Mouse (Mus musculus) neural tube, embryonic 15.5 days (tissue): ENCODE data around the gene Trim16. TPM values are rescaled to one million over a fixed set of nuclear protein-coding genes. Genes with fewer than 3 reads are reported as not detected.

Source experiments
- ATAC-seq: fragments of 200-750 bp; cut with Nextera tagmentation; 2 replicates; pipeline ENCODE4 v1.8.0; 2017; ENCODE audit warnings: mild to moderate bottlenecking, moderate TSS enrichment, moderate library complexity; ENCODE audit not compliant: low FRiP score
- H3K27ac ChIP-seq: fragments of 300-500 bp; sonication (generic); replicated peaks from 2 replicates; pipeline ENCODE4 v1.5.1; 2015; ENCODE audit warnings: mild to moderate bottlenecking, inconsistent platforms
- H3K27me3 ChIP-seq: fragments of 300-500 bp; sonication (generic); replicated peaks from 2 replicates; pipeline ENCODE4 v1.6.1; 2015; ENCODE audit warnings: inconsistent platforms
- H3K36me3 ChIP-seq: fragments of 300-500 bp; sonication (generic); 2 replicates; pipeline ENCODE4 v1.6.1; 2015; ENCODE audit warnings: inconsistent platforms
- H3K4me1 ChIP-seq: fragments of 300-500 bp; sonication (generic); 2 replicates; pipeline ENCODE4 v1.6.1; 2015; ENCODE audit warnings: inconsistent platforms
- H3K4me2 ChIP-seq: fragments of 300-500 bp; sonication (generic); 2 replicates; pipeline ENCODE4 v1.6.1; 2015; ENCODE audit warnings: inconsistent platforms, mild to moderate bottlenecking, moderate library complexity
- H3K4me3 ChIP-seq: fragments of 300-500 bp; sonication (generic); replicated peaks from 2 replicates; pipeline ENCODE4 v1.5.1; 2015; ENCODE audit warnings: mild to moderate bottlenecking, inconsistent platforms
- H3K9ac ChIP-seq: fragments of 300-500 bp; sonication (generic); replicated peaks from 2 replicates; pipeline ENCODE4 v1.6.1; 2015; ENCODE audit warnings: mild to moderate bottlenecking, inconsistent platforms
- H3K9me3 ChIP-seq: fragments of 300-500 bp; sonication (generic); replicated peaks from 2 replicates; pipeline ENCODE4 v1.6.1; 2016; ENCODE audit warnings: inconsistent platforms
- WGBS: fragments of 180-500 bp; shearing (Covaris S2); methylation state at CpG from one replicate; pipeline ENCODE4 v1.1.7; 2015; ENCODE audit warnings: mixed read lengths; 5-methylcytosine and 5-hydroxymethylcytosine counted together
- polyA plus RNA-seq: library from polyadenylated mRNA; unstranded; fragments of >200 nt; fragmentation: Nextera tagmentation; extraction: Ambion mirVana; gene quantifications from 2 replicates; pipeline ENCODE4 v1.2.1, GENCODE M21; 2015

Gene Trim16
- 9.5 and 11.9 TPM in 2 replicates for polyA plus RNA-seq

DNA sequence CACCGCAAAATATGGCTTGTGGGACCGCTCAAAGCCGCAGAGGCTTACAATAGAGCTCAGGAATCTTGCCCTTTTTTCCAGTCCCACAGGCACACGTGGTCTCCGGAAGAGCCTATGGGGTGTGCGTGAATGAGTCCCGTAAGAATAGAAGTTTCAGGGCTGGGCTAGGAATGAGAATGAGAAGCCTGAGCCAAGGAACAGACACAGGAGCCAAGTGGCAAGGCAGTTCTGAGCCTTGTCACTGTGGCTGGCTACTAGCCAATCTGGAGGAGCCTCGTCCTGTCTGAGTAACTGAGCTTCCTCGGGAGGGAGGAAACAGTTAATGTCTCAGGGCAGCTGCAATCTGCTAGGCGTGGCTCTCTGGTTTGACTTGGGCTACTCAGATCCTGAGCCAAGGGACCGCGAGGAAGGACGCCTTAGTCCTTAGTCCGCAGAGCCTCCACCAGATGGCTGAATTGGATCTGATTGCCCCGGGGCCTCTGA lies at the start of gene Trim16:
Gene Trim16 (plus strand): TSS at position 173 of the 483 bp plus-strand sequence.
- no peaks in the 10 kb centered on the region for H3K9me3 ChIP-seq
- peak within 1 kb of the TSS; percentile 42 for H3K4me3 ChIP-seq
- H3K27ac ChIP-seq, result peak within 1 kb of the TSS; percentile 57
- H3K4me1 ChIP-seq, result peaks cover 23% of the 10 kb centered on the region
- H3K9ac ChIP-seq, result peak within 1 kb of the TSS; percentile 40
- H3K4me2 ChIP-seq, result peak within 1 kb of the TSS; percentile 63
- peaks cover 4% of the 10 kb centered on the region; the same call in 1 of the 2 replicates for H3K27me3 ChIP-seq
- ATAC-seq, result peak; percentile 78
- H3K36me3 ChIP-seq, result no peaks in the 10 kb centered on the region
- 4% methylated on average over 15 of the region's 15 CpGs for WGBS

DNA sequence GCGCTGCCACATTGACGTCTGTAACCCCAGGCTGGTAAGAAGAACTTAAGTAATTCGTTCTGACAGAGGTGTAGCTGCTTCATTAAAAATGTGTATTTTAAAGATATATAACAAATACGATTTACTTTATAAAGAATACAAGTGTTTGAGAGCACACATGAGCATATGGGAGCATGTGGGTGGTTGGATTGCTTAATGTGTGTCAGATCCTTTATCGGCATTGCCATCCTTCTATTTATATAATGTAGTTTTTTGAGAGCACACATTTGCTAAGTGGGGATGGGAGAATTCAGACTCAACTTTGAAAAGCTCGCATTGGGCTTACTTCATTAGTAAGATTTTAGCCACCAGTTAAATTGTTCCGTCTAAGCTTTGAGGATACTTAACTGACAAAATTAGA lies 43.5 kb upstream of the Trim16 start:
- no peaks in the 10 kb centered on the region for H3K4me1 ChIP-seq
- no peak overlapping the region for H3K4me3 ChIP-seq
- H3K27me3 ChIP-seq, result no peaks in the 10 kb centered on the region
- 97% methylated on average over 7 of the region's 7 CpGs for WGBS
- no peak overlapping the region for H3K27ac ChIP-seq
- no peak overlapping the region for H3K9ac ChIP-seq
- H3K9me3 ChIP-seq, result peaks cover 49% of the 10 kb centered on the region
- no peak overlapping the region for H3K4me2 ChIP-seq
- ATAC-seq, result no peak
- peaks cover 56% of the 10 kb centered on the region for H3K36me3 ChIP-seq

DNA sequence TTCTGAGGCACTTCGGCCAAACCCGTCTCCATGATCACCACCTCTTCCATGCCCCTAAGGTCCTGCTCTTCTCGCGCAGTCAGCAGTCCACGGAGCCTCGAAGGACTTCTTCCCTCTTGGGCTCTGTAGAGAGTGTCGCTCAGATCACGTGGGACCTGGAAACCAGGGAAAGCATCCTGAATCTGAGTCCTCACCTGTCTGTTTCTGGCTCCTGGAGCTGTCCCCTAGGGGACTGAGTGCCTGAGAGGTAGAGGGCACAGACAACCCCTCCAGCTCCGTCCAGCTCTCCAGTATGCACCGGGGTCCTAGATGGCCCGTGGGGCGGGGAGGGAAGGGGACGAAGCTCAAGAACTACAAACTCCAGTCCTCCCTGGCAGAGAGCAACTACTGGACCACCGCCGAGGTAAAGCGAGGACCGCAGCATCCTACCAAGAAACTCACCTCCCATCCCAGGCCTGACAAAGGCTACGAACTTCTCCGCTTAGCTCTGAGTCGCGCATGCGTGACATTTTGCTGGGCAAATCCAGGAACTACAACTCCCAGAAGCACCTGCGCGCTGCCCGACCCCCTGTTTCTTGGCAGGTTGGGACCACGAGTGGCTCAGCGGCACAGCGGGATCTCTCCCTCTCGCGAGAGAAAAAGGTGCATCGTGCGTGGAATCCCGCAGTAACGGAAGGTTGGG lies 31.0 kb upstream of the Trim16 start, which contains the start of gene Zfp286:
Gene Zfp286 (minus strand): TSS at position 528 of the 682 bp plus-strand sequence.
- peaks cover 14% of the 10 kb centered on the region for H3K4me1 ChIP-seq
- no peaks in the 10 kb centered on the region for H3K27me3 ChIP-seq
- peak within 1 kb of the TSS; percentile 53 for H3K9ac ChIP-seq
- peak; percentile 95 for ATAC-seq
- H3K4me3 ChIP-seq, result peak within 1 kb of the TSS; percentile 49
- peaks cover 8% of the 10 kb centered on the region; the same call in 1 of the 2 replicates for H3K9me3 ChIP-seq
- peak within 1 kb of the TSS; percentile 67 for H3K4me2 ChIP-seq
- WGBS, result 7% methylated on average over 34 of the region's 34 CpGs
- peaks cover 26% of the 10 kb centered on the region for H3K36me3 ChIP-seq
- peak within 1 kb of the TSS; percentile 83 for H3K27ac ChIP-seq

DNA sequence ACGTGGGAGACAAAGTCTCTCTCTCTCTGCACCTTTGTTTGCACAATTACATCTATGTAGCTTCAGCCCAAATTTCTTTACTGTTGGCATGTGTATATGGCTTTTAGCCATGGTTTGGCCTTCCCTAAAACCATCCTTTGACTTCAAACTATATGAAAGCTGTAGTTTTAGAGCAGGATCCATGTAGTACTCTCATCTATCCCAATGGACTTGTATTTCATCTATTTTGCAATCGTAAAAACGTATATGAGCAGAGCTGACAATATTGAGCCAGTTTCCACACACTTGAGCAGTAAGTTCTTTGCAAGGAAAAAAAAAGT lies 30.5 kb upstream of the Trim16 start:
- H3K27me3 ChIP-seq, result no peaks in the 10 kb centered on the region
- peaks cover 8% of the 10 kb centered on the region; the same call in 1 of the 2 replicates for H3K9me3 ChIP-seq
- 51% methylated on average over 3 of the region's 3 CpGs for WGBS
- H3K4me3 ChIP-seq, result peak overlapping the region; percentile 49
- peak overlapping the region; percentile 67 for H3K4me2 ChIP-seq
- peak overlapping the region; percentile 40; the same call in 1 of the 2 replicates for H3K9ac ChIP-seq
- no peak for ATAC-seq
- H3K4me1 ChIP-seq, result peaks cover 14% of the 10 kb centered on the region
- H3K27ac ChIP-seq, result peak overlapping the region; percentile 83
- H3K36me3 ChIP-seq, result peaks cover 21% of the 10 kb centered on the region

DNA sequence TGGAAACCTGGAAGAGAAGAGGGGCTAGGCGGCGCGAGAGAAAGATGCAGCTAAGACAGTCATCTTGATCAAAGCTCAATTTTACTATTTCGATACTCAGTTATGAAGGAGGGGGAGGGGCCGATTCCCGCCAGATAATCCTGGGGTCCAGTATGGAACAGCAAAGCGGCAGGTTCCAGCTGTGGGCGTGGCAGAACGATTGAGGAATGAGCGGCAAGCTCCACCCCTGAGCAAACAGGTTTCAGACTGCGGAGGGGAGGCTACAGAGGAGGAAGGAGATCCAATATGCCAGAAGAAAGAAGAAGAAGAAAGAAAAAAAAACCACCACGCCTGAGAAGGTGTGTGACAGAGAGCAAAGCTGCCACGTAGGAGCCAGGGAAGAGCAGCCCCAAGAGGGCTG lies 15.9 kb upstream of the Trim16 start:
- H3K36me3 ChIP-seq, result no peaks in the 10 kb centered on the region
- no peaks in the 10 kb centered on the region for H3K4me1 ChIP-seq
- H3K9me3 ChIP-seq, result no peaks in the 10 kb centered on the region
- H3K4me2 ChIP-seq, result no peak overlapping the region
- no peak overlapping the region for H3K9ac ChIP-seq
- H3K4me3 ChIP-seq, result no peak overlapping the region
- no peak overlapping the region for H3K27ac ChIP-seq
- 60% methylated on average over 13 of the region's 13 CpGs for WGBS
- H3K27me3 ChIP-seq, result no peaks in the 10 kb centered on the region
- ATAC-seq, result no peak

DNA sequence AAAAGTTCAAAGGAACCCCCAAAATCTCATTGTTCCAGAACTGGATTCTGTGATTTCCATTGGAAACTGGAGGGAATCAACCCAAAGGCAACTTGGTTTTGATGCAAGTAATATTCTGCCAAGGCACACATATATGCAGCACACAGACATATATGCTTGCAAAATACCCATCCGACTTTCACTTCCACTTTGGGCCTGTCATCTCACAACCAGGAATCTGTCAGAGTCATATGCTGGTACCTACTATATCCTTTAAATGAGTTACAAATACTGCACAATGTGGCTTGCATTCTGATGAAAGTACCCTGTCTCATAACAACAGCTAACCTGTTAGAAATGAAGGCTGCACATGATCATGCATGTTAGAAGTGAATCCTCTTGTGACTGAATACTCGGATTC lies 12.1 kb upstream of the Trim16 start:
- Histone ChIP-seq H3K9ac (no peak overlapping the region), H3K9me3 (no peaks in the 10 kb centered on the region), H3K36me3 (no peaks in the 10 kb centered on the region), H3K4me2 (no peak overlapping the region), H3K27me3 (no peaks in the 10 kb centered on the region), H3K4me3 (no peak overlapping the region), H3K4me1 (no peaks in the 10 kb centered on the region), H3K27ac (no peak overlapping the region)
- 81% methylated on average over 2 of the region's 2 CpGs for WGBS
- no peak for ATAC-seq

DNA sequence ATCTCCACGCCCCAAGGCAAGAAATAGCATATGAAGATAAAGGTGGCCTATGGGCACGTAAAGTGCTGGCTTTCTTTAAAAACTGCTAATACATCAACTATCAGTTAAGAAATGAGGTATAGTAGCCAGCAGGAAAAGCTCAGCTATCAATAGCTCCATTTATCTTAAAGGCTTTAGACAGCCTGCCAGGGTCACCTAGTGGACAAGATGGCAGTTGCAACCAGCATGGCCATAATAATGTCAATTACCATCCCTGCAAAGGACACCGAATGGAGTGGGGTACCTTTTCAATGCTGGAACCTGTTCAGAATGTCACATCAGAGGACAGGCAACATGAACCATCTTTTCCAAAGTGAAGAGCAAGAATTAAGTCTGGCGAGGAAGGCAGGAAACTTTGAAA lies 10.8 kb upstream of the Trim16 start:
- H3K9me3 ChIP-seq, result no peaks in the 10 kb centered on the region
- H3K4me2 ChIP-seq, result no peak overlapping the region
- no peaks in the 10 kb centered on the region for H3K36me3 ChIP-seq
- H3K4me3 ChIP-seq, result no peak overlapping the region
- H3K9ac ChIP-seq, result no peak overlapping the region
- WGBS, result 72% methylated on average over 4 of the region's 4 CpGs
- H3K27ac ChIP-seq, result no peak overlapping the region
- no peaks in the 10 kb centered on the region for H3K4me1 ChIP-seq
- no peak for ATAC-seq
- no peaks in the 10 kb centered on the region; the same call in 1 of the 2 replicates for H3K27me3 ChIP-seq

DNA sequence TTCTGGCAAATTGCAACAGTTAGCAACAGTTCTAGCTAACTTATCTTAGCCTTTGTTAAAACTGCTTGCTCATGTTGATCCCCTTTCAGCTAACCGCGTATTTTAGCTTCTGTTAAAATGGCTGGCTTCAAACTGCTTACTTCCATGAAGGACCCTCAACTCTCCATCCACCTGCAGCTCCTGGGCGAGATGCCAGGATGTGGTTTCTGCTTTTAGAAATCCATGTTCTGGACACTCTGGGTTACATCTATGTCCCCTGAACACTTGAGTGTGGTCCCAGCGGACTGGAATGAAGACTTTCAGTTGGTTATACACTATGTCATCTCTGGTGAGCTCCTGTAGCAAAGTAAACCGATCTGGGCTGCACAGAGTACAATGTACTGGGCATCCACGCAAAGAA lies 7.8 kb upstream of the Trim16 start:
- H3K4me2 ChIP-seq, result no peak overlapping the region
- no peaks in the 10 kb centered on the region for H3K36me3 ChIP-seq
- H3K27ac ChIP-seq, result no peak overlapping the region
- no peaks in the 10 kb centered on the region; the same call in 1 of the 2 replicates for H3K27me3 ChIP-seq
- H3K9me3 ChIP-seq, result no peaks in the 10 kb centered on the region
- no peaks in the 10 kb centered on the region for H3K4me1 ChIP-seq
- no peak overlapping the region for H3K9ac ChIP-seq
- ATAC-seq, result no peak
- H3K4me3 ChIP-seq, result no peak overlapping the region
- 91% methylated on average over 6 of the region's 6 CpGs for WGBS

DNA sequence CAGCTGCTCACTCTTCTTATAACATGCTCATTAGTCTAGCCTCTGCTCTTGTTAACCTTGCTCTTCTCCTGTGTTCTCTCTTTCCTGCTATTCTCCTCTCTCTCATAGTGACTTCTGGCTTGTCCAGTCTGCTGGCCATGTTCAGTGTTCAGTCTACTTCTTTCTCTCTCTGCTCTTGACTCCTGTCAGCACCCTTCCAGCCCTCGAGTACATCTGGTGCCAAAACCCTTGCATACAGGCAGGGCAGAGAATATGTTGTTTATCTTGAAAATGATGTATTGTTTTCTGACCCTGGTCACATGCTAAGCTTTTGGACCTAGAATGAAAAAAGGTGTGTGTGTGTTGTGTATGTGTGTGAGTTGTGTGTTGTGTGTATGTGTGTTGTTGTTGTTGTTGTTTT lies 6.5 kb upstream of the Trim16 start:
- ATAC-seq, result no peak
- no peak overlapping the region for H3K27ac ChIP-seq
- H3K4me1 ChIP-seq, result no peaks in the 10 kb centered on the region
- H3K4me3 ChIP-seq, result no peak overlapping the region
- no peak overlapping the region for H3K4me2 ChIP-seq
- H3K9me3 ChIP-seq, result no peaks in the 10 kb centered on the region
- no peaks in the 10 kb centered on the region for H3K36me3 ChIP-seq
- 54% methylated on average over 1 of the region's 1 CpGs for WGBS
- H3K27me3 ChIP-seq, result no peaks in the 10 kb centered on the region; the same call in 1 of the 2 replicates
- H3K9ac ChIP-seq, result no peak overlapping the region

DNA sequence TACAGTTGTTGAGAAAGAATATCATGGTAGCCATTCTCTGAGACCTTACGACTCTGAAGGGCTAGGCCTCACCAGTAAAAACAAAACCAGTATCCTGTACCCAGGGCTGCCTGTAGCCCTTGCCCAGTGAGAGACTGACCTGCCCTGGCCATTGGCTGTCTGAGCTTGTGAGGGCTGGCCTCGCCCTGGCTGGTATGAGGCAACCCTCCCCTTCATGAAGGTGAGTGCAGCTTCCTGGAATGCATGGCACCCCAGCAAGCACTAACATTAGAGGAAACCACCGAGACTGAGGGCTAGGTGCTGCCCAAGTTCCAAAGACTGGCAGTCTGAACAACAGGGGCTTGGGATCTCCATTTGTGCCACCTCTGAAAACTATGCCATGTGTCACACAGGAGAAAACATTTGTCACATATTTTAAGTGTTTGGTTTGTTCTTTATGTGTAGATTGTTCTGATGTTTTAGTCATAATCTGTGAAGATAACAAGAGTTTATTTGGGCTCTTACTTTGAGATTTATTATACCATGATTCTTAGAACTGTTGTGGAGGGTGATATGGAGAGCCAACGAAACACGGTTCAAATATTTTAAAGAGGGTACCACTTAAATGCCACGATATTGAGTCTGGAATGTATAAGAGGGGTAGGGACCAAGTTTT lies 5.9 kb upstream of the Trim16 start:
- H3K4me1 ChIP-seq, result no peaks in the 10 kb centered on the region
- no peak overlapping the region for H3K9ac ChIP-seq
- no peak overlapping the region for H3K27ac ChIP-seq
- H3K4me3 ChIP-seq, result no peak overlapping the region
- no peak for ATAC-seq
- no peak overlapping the region for H3K4me2 ChIP-seq
- H3K36me3 ChIP-seq, result no peaks in the 10 kb centered on the region
- H3K9me3 ChIP-seq, result no peaks in the 10 kb centered on the region
- H3K27me3 ChIP-seq, result peaks cover 4% of the 10 kb centered on the region; the same call in 1 of the 2 replicates
- WGBS, result 80% methylated on average over 6 of the region's 6 CpGs

DNA sequence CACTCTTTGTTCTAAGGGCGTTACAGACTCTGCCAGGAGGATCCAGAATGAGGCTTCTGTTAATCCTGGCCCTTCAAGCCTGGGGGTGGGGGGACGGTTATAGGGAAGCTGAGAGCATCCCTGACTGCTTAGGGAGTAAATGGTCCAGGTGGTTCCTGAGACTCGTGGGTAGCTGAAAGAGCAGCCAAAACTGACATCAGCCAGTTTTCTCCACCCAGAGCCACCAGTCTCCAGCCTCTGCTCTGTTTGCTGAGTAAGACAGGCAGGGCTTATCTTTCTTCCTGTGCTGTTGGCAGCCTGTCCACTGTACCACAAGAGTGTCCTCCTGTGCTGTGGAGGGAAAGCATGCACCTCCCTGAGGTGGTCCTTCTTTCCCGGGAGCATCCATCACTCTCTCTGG lies 5.4 kb upstream of the Trim16 start:
- H3K9me3 ChIP-seq, result no peaks in the 10 kb centered on the region
- no peaks in the 10 kb centered on the region for H3K36me3 ChIP-seq
- peaks cover 4% of the 10 kb centered on the region; the same call in 1 of the 2 replicates for H3K27me3 ChIP-seq
- 76% methylated on average over 4 of the region's 4 CpGs for WGBS
- H3K4me2 ChIP-seq, result no peak overlapping the region
- no peak for ATAC-seq
- H3K27ac ChIP-seq, result no peak overlapping the region
- H3K9ac ChIP-seq, result no peak overlapping the region
- no peak overlapping the region for H3K4me3 ChIP-seq
- H3K4me1 ChIP-seq, result peaks cover 2% of the 10 kb centered on the region; the same call in 1 of the 2 replicates

DNA sequence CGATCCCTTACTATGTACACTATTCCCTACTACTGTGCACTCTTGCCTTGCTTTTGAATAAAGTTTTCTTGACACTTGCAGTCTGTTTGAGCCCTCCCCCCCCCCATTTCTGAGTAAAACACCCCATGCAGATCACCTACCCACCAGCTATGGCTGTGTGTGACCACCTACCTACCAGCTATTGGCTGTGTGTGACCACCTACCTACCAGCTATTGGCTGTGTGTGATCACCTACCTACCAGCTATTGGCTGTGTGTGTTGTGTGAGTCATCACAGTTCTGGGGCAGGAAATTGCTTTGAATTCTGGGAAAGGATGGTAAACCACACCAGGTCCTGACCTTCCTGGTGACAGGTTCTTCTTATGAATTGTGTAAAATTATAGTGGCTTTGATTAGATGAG lies 4.6 kb upstream of the Trim16 start:
- Histone ChIP-seq H3K4me2 (no peak overlapping the region), H3K9me3 (no peaks in the 10 kb centered on the region), H3K9ac (no peak overlapping the region), H3K27ac (no peak overlapping the region), H3K27me3 (peaks cover 4% of the 10 kb centered on the region; the same call in 1 of the 2 replicates), H3K4me3 (no peak overlapping the region), H3K36me3 (no peaks in the 10 kb centered on the region), H3K4me1 (peaks cover 10% of the 10 kb centered on the region)
- no peak for ATAC-seq
- 100% methylated on average over 1 of the region's 1 CpGs for WGBS
